Mouse (Mus musculus) heart, embryonic 14.5 days (tissue): ENCODE data around the gene Gtpbp8. TPM values are rescaled to one million over a fixed set of nuclear protein-coding genes. Genes with fewer than 3 reads are reported as not detected.

Experiments
- ATAC-seq: fragments of 200-750 bp; cut with Nextera tagmentation; 2 replicates; pipeline ENCODE4 v1.8.0; 2017; ENCODE audit warnings: low read depth, moderate TSS enrichment; ENCODE audit not compliant: insufficient number of reproducible peaks, insufficient read depth, low FRiP score
- H3K27ac ChIP-seq, 2 experiments: fragments of 200-500 bp in 1 of 2; fragments of 300-500 bp in 1 of 2; sonication (generic) in 1 of 2; replicated peaks in 1 of 2; 2 replicates each; pipeline ENCODE4 v1.5.1; 2012 to 2014; ENCODE audit warnings: low read depth in 2 of 2, low read length in 2 of 2, control low read depth in 1 of 2, mild to moderate bottlenecking in 1 of 2, mixed read lengths in 1 of 2; ENCODE audit not compliant: control insufficient read depth in 1 of 2, insufficient read depth in 1 of 2
- H3K27me3 ChIP-seq: fragments of 300-500 bp; sonication (generic); 2 replicates; pipeline ENCODE4 v1.6.1; 2014; ENCODE audit warnings: mild to moderate bottlenecking, low read length, control low read depth; ENCODE audit not compliant: control insufficient read depth, insufficient read depth
- H3K36me3 ChIP-seq: fragments of 300-500 bp; sonication (generic); 2 replicates; pipeline ENCODE4 v1.6.1; 2014; ENCODE audit warnings: mild to moderate bottlenecking, control low read depth, low read length, mixed read lengths; ENCODE audit not compliant: control insufficient read depth, insufficient read depth
- H3K4me1 ChIP-seq, 2 experiments: fragments of 200-500 bp in 1 of 2; fragments of 300-500 bp in 1 of 2; sonication (generic) in 1 of 2; 2 replicates each; pipeline ENCODE4 v1.6.1; 2012 to 2014; ENCODE audit warnings: low read length in 2 of 2, control low read depth in 1 of 2, mixed read lengths in 1 of 2; ENCODE audit not compliant: control insufficient read depth in 2 of 2, insufficient read depth in 2 of 2
- H3K4me2 ChIP-seq: fragments of 300-500 bp; sonication (generic); 2 replicates; pipeline ENCODE4 v1.6.1; 2014; ENCODE audit warnings: mild to moderate bottlenecking, low read length
- H3K4me3 ChIP-seq, 2 experiments: fragments of 200-500 bp in 1 of 2; fragments of 300-500 bp in 1 of 2; sonication (generic) in 1 of 2; 2 replicates each; pipeline ENCODE4 v1.5.1; 2012 to 2014; ENCODE audit warnings: low read length in 2 of 2, mild to moderate bottlenecking in 2 of 2, control low read depth in 1 of 2, low read depth in 1 of 2, moderate library complexity in 1 of 2; ENCODE audit not compliant: control insufficient read depth in 1 of 2, insufficient read depth in 1 of 2
- H3K9ac ChIP-seq: fragments of 300-500 bp; sonication (generic); 2 replicates; pipeline ENCODE4 v1.6.1; 2014; ENCODE audit warnings: mild to moderate bottlenecking, low read length
- H3K9me3 ChIP-seq: fragments of 300-500 bp; sonication (generic); 2 replicates; pipeline ENCODE4 v1.6.1; 2016; ENCODE audit warnings: low read length, control low read depth; ENCODE audit not compliant: control insufficient read depth
- WGBS: fragments of 180-500 bp; shearing (Covaris S2); extraction: QIAGEN DNeasy Blood & Tissue Kit; methylation state at CpG from one replicate; pipeline ENCODE4 v1.1.7; 2014; 5-methylcytosine and 5-hydroxymethylcytosine counted together
- polyA plus RNA-seq: library from polyadenylated mRNA; unstranded; fragments of >200 nt; fragmentation: Nextera tagmentation; extraction: Ambion mirVana; gene quantifications from 2 replicates; pipeline ENCODE4 v1.2.1, GENCODE M21; 2014

Gene Gtpbp8
- polyA plus RNA-seq, 1 experiment from 2014 or later = 23.7 TPM

DNA sequence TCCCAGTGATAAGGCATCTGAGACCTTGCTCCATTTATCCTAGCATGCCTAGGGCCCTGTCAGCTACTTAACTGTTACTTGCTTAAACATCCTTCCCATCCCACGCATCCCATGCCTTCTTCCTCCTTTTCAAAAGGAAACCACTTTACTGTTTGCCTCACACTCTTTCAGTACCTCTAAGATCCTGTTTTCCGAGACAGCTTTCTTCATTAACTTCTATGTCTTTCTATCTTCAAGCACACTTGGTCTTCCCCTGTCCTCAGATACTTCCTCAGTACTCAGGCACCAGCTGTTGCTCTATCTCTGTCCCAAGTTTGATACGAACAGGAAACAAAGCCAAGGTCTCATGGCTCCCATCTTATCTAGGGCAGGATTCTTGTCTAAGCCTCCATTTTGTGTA lies 27.5 kb upstream of the Gtpbp8 start:
- H3K9me3 ChIP-seq = no peaks in the 10 kb centered on the region
- 65% methylated on average over 3 of the region's 3 CpGs for WGBS
- H3K9ac ChIP-seq = no peak overlapping the region
- no peak overlapping the region for H3K4me3 ChIP-seq
- H3K4me2 ChIP-seq = no peak overlapping the region
- no peaks in the 10 kb centered on the region for H3K36me3 ChIP-seq
- no peak overlapping the region for H3K27ac ChIP-seq
- no peak for ATAC-seq
- H3K4me1 ChIP-seq = no peaks in the 10 kb centered on the region
- no peaks in the 10 kb centered on the region for H3K27me3 ChIP-seq

DNA sequence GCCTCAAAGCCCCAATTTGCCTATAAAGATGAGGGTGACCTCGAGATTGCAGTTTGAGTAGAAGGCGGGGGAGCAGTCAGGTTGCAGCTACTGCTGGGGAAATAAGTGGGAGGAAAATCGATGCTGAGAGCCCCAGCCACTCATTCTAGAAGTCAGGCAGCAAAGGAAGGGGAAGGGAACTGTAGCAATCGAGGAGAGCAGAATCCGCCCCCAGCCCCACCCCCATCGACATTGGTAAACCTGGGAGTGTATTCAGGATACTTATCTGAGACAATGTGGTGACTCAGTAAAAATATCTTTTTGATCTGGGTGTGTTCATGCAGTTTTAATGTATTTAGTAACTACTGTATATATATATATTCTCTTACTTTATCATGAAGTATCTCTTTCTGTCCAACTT lies 26.4 kb upstream of the Gtpbp8 start:
- H3K27ac ChIP-seq = no peak overlapping the region
- no peak for ATAC-seq
- 71% methylated on average over 6 of the region's 6 CpGs for WGBS
- no peak overlapping the region for H3K4me2 ChIP-seq
- H3K9me3 ChIP-seq = no peaks in the 10 kb centered on the region
- H3K4me3 ChIP-seq = no peak overlapping the region
- no peak overlapping the region for H3K9ac ChIP-seq
- no peaks in the 10 kb centered on the region for H3K4me1 ChIP-seq
- H3K27me3 ChIP-seq = no peaks in the 10 kb centered on the region
- no peaks in the 10 kb centered on the region for H3K36me3 ChIP-seq

DNA sequence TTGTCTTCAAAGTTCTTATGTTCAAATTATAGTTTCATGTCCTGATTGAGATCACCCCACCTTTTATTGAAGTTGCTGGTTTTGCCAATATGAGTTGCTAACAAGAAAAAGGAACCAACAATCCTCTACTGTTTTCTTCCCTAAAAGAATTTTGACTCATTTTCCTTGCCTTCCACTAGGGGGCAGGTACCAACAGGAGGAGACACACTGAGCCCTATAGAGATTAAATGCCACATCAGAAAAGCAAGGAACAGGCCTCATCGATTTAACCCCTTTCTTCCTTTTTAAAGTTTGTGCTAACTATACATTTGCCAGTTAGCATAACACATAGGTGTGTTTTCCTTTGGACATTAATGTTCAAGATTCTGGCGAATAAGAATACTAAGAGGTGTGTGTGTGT lies 21.8 kb upstream of the Gtpbp8 start:
- H3K9me3 ChIP-seq = no peaks in the 10 kb centered on the region
- no peaks in the 10 kb centered on the region for H3K27me3 ChIP-seq
- no peaks in the 10 kb centered on the region for H3K36me3 ChIP-seq
- H3K4me1 ChIP-seq = peaks cover 0 to 3% of the 10 kb centered on the region in 2 experiments; a peak in 1 of 4 replicates
- no peak overlapping the region for H3K4me3 ChIP-seq
- ATAC-seq = no peak
- H3K27ac ChIP-seq = no peak overlapping the region
- no peak overlapping the region for H3K4me2 ChIP-seq
- no peak overlapping the region for H3K9ac ChIP-seq
- 50% methylated on average over 2 of the region's 2 CpGs for WGBS

DNA sequence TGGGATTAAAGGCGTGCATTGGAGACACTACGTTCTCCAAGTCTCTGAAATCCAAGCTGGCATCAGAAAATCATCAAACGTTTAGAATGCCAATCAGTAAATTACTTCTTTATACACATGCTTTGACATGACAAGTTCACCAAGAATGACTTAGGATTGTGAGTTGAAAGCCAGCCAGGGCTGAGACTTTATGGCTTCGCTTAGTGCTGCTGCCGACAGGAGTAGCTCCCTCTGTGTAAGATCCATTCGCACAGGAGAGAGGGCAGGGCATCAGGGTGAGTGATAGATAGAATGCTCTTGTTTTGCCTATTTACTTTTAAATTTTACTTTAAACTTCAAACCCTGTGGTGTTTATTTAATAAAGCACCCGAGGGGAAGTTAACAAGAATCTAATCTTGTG lies 21.3 kb upstream of the Gtpbp8 start:
- Histone ChIP-seq H3K27me3 (no peaks in the 10 kb centered on the region), H3K9ac (no peak overlapping the region), H3K4me3 (no peak overlapping the region), H3K36me3 (no peaks in the 10 kb centered on the region), H3K9me3 (no peaks in the 10 kb centered on the region), H3K4me1 (peaks cover 0 to 3% of the 10 kb centered on the region in 2 experiments; a peak in 1 of 4 replicates), H3K27ac (no peak overlapping the region), H3K4me2 (no peak overlapping the region)
- ATAC-seq = no peak
- WGBS = 79% methylated on average over 7 of the region's 7 CpGs

DNA sequence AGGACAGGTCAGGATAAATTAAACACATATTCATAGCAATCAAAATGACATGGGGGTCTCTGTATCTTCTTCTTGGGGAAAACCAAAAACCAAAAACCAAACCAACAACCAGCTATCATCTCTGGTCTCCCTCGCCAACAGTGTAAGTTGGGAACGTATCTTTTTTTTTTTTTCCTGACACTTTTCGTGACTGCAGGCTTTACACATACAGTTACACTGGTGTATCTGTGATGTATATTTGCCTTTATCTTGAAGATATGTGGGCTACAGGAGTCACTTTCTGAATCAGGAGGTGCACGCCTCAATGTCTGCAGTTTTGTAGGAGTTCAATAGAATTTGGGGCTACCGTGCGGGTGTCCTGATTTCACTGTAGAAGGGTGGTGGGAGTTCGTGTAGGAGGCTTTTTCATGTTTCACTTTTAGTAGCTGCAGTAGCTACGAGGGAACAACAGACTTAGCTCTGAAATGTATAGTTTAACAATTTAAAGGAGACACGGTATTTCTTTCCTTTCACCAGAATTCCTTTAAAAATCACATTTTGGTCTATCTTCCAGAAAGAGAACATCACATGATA lies 20.2 kb upstream of the Gtpbp8 start:
- Histone ChIP-seq H3K4me3 (peak overlapping the region in 1 of 2 experiments; percentile 21; a peak in 2 of 4 replicates), H3K27ac (no peak overlapping the region), H3K4me2 (peak overlapping the region; percentile 53), H3K27me3 (no peaks in the 10 kb centered on the region), H3K4me1 (peaks cover 0 to 3% of the 10 kb centered on the region in 2 experiments; a peak in 1 of 4 replicates), H3K36me3 (no peaks in the 10 kb centered on the region), H3K9ac (no peak overlapping the region), H3K9me3 (no peaks in the 10 kb centered on the region)
- WGBS = 67% methylated on average over 9 of the region's 9 CpGs
- no peak for ATAC-seq

DNA sequence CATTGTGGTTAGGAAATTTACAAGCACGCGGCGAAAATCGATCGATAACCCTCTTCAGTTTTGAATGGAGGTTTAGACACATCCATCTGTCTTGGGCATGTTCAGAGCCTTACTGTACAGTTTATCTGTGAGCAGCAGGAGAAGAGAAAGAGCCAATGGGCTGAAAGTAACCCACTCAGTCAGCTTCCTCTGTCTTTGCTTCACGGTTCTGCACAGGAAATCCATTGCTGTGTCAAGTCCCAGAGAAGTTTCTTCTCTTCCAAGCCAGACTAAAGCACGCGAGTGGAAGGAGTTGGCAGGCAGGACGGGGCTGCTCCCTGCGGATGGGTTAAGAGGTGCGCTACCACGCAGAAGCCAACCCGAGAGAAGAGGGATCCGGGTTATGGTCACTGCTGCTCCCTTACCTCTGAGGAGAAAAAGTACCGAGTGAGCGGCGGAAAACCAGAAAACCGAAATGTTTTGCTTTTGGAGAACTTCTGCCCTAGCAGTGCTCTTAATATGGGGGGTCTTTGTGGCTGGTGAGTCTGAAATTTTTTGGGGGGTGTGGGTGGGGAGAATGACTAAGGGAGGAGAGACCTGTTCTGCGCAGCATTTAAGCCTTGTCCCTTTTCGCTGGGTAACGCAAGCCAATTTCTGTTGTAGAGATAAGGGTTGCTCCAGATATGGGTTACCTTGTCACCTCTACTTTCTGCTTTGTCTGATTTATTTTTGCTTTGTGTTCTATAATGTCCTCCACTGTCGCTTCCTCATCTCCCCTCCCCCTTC lies 19.6 kb upstream of the Gtpbp8 start, which contains the start of gene Cd200r1:
Cd200r1 (plus strand) TSS at position 182 of the 765 bp plus-strand sequence.
- ATAC-seq = no peak
- Histone ChIP-seq H3K4me1 (peaks cover 0 to 3% of the 10 kb centered on the region in 2 experiments; a peak in 1 of 4 replicates), H3K9me3 (no peaks in the 10 kb centered on the region), H3K36me3 (no peaks in the 10 kb centered on the region), H3K4me3 (peak within 1 kb of the TSS; percentile 17 to 21), H3K27me3 (no peaks in the 10 kb centered on the region), H3K27ac (no peak within 1 kb of the TSS), H3K4me2 (peak within 1 kb of the TSS; percentile 53), H3K9ac (peak within 1 kb of the TSS; percentile 44; the same call in 1 of the 2 replicates)
- WGBS = 64% methylated on average over 22 of the region's 22 CpGs

DNA sequence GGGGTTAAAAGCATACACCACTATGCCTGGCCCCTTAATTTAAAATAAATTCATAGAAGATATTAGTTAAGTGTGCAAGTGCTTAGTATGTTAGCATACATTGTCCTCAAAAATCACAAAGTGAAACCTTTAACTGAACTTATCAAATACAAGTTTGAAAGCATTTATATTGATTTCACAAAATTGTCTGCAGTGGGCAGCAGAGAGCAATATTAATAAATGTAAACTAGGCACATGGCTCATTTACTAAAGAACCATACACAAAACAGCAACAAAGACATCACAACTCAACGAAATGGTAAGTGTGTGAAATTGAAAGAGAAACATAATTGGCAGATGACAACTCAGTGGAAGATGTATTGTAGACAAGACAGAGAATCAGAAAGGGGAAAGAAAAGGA lies 15.6 kb upstream of the Gtpbp8 start:
- ATAC-seq = no peak
- no peak overlapping the region for H3K4me3 ChIP-seq
- no peaks in the 10 kb centered on the region for H3K27me3 ChIP-seq
- no peaks in the 10 kb centered on the region for H3K9me3 ChIP-seq
- 43% methylated on average over 1 of the region's 1 CpGs for WGBS
- no peak overlapping the region for H3K4me2 ChIP-seq
- no peak overlapping the region for H3K27ac ChIP-seq
- H3K36me3 ChIP-seq = no peaks in the 10 kb centered on the region
- peaks cover 0 to 3% of the 10 kb centered on the region in 2 experiments; a peak in 1 of 4 replicates for H3K4me1 ChIP-seq
- no peak overlapping the region for H3K9ac ChIP-seq
